Mouse (Mus musculus) kidney, embryonic 15.5 days (tissue): ENCODE measurements around the gene Dbn1. TPM values are rescaled to one million over a fixed set of nuclear protein-coding genes. Genes with fewer than 3 reads are reported as not detected.

Experiments used
- ATAC-seq: fragments of 200-750 bp; cut with Nextera tagmentation; replicated peaks from 2 replicates; pipeline ENCODE4 v1.8.0; 2017; ENCODE audit warnings: moderate TSS enrichment; ENCODE audit not compliant: low FRiP score
- H3K27ac ChIP-seq: fragments of 300-500 bp; sonication (generic); 2 replicates; pipeline ENCODE4 v1.5.1; 2015; ENCODE audit warnings: mild to moderate bottlenecking, inconsistent platforms
- H3K27me3 ChIP-seq: fragments of 300-500 bp; sonication (generic); 2 replicates; pipeline ENCODE4 v1.6.1; 2015; ENCODE audit warnings: inconsistent platforms
- H3K36me3 ChIP-seq: fragments of 300-500 bp; sonication (generic); 2 replicates; pipeline ENCODE4 v1.6.1; 2015; ENCODE audit warnings: inconsistent platforms
- H3K4me1 ChIP-seq: fragments of 300-500 bp; sonication (generic); 2 replicates; pipeline ENCODE4 v1.6.1; 2015; ENCODE audit warnings: inconsistent platforms
- H3K4me2 ChIP-seq: fragments of 300-500 bp; sonication (generic); 2 replicates; pipeline ENCODE4 v1.6.1; 2015; ENCODE audit warnings: moderate library complexity, mild to moderate bottlenecking, inconsistent platforms
- H3K4me3 ChIP-seq: fragments of 300-500 bp; sonication (generic); replicated peaks from 2 replicates; pipeline ENCODE4 v1.5.1; 2015; ENCODE audit warnings: mild to moderate bottlenecking, inconsistent platforms
- H3K9ac ChIP-seq: fragments of 300-500 bp; sonication (generic); 2 replicates; pipeline ENCODE4 v1.6.1; 2015; ENCODE audit warnings: mild to moderate bottlenecking, inconsistent platforms
- H3K9me3 ChIP-seq: fragments of 300-500 bp; sonication (generic); replicated peaks from 2 replicates; pipeline ENCODE4 v1.6.1; 2016; ENCODE audit warnings: inconsistent platforms
- WGBS: fragments of 180-500 bp; shearing (Covaris S2); methylation state at CpG from one replicate; pipeline ENCODE4 v1.1.7; 2015; ENCODE audit warnings: mixed read lengths; 5-methylcytosine and 5-hydroxymethylcytosine counted together
- polyA plus RNA-seq: library from polyadenylated mRNA; unstranded; fragments of >200 nt; fragmentation: Nextera tagmentation; extraction: Ambion mirVana; gene quantifications from 2 replicates; pipeline ENCODE4 v1.2.1, GENCODE M21; 2015

Dbn1 gene
- polyA plus RNA-seq, 1 experiment from 2014 or later = 193 TPM

DNA sequence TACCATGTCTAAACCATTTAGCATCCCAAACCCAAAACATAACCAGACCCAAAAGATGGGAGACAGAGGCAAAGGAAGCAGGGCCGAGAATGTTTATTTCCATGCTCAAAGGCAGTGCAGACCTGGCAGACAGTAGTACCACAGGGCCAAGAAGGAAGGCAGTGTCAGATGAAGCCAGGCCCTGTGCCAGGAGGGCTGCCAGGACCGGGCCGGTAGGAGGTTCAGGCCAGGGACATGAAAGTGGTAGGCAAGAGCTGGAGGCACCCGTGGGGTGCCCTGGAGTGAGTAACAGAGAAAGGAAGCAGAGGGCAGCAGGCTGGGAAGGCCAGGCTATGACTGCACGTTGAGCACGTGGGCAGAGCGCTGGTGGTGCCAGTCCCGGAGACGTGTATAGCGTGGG lies 18.8 kb upstream of the Dbn1 start:
- no peaks in the 10 kb centered on the region for H3K27me3 ChIP-seq
- H3K9me3 ChIP-seq = no peaks in the 10 kb centered on the region
- 94% methylated on average over 10 of the region's 10 CpGs for WGBS
- H3K9ac ChIP-seq = no peak overlapping the region
- H3K4me2 ChIP-seq = no peak overlapping the region
- H3K27ac ChIP-seq = no peak overlapping the region
- no peak overlapping the region for H3K4me3 ChIP-seq
- no peak for ATAC-seq
- H3K36me3 ChIP-seq = peaks cover 88% of the 10 kb centered on the region
- peaks cover 21% of the 10 kb centered on the region for H3K4me1 ChIP-seq

GRCm38 (mm10) chr13:55505810-55506209 lies 17.9 kb upstream of the Dbn1 start:
- 91% methylated on average over 9 of the region's 9 CpGs for WGBS
- H3K9ac ChIP-seq = no peak overlapping the region
- H3K4me1 ChIP-seq = peaks cover 13% of the 10 kb centered on the region
- no peaks in the 10 kb centered on the region for H3K9me3 ChIP-seq
- no peak overlapping the region for H3K27ac ChIP-seq
- peaks cover 97% of the 10 kb centered on the region for H3K36me3 ChIP-seq
- no peak overlapping the region for H3K4me3 ChIP-seq
- H3K27me3 ChIP-seq = no peaks in the 10 kb centered on the region
- ATAC-seq = no peak
- no peak overlapping the region for H3K4me2 ChIP-seq

GRCm38 (mm10) chr13:55504390-55504789 lies 16.5 kb upstream of the Dbn1 start:
- Histone ChIP-seq H3K9ac (no peak overlapping the region), H3K4me2 (no peak overlapping the region), H3K27ac (no peak overlapping the region), H3K36me3 (peaks cover 100% of the 10 kb centered on the region), H3K4me3 (no peak overlapping the region), H3K27me3 (no peaks in the 10 kb centered on the region), H3K4me1 (no peaks in the 10 kb centered on the region), H3K9me3 (no peaks in the 10 kb centered on the region)
- 83% methylated on average over 5 of the region's 5 CpGs for WGBS
- no peak for ATAC-seq

DNA sequence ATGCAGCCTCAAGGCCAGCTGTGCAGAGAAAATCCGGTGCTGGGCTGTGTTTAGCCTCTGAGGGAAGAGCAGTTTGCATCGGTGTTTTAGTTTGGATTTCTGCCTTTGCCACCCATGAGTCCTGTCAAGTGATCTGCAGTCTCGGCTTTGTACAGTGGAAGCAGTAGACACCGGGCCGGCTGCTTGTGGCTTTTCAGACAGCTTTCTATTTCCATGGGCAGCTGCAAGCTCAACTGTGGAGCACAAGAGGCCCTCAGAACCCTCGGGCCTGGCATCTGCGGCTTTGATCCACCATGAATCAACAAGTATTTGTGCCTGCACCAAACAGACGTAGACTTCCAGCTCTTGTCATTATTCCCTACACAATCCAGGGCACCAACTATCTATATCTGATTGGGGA lies 14.5 kb upstream of the Dbn1 start:
- Histone ChIP-seq H3K9me3 (no peaks in the 10 kb centered on the region), H3K9ac (no peak overlapping the region), H3K4me3 (no peak overlapping the region), H3K4me1 (no peaks in the 10 kb centered on the region), H3K27ac (no peak overlapping the region), H3K27me3 (no peaks in the 10 kb centered on the region), H3K4me2 (no peak overlapping the region), H3K36me3 (peaks cover 98% of the 10 kb centered on the region)
- WGBS = 93% methylated on average over 8 of the region's 8 CpGs
- ATAC-seq = no peak

DNA sequence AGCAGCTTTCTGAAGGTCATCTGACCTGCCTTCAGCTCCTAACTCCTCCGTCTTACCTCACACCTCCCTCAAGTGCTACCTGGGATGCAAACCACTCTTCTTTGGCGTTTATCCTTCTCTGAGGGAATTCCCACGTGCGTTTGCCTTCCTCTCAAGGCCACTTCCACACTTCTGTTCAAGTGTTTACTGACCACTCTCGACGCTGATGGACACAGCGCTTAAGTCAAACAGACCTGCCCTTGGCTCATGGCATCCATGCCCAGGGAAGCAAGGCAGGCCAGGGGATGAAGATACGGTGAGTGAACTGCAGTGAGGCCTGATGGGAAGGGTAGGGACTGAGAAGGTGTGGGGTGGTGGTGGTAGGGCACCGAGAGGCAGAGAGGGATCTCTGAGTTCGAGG lies 12.7 kb upstream of the Dbn1 start:
- ATAC-seq = no peak
- peaks cover 6% of the 10 kb centered on the region; the same call in 1 of the 2 replicates for H3K4me1 ChIP-seq
- H3K27ac ChIP-seq = no peak overlapping the region
- H3K4me2 ChIP-seq = no peak overlapping the region
- no peaks in the 10 kb centered on the region for H3K27me3 ChIP-seq
- WGBS = 76% methylated on average over 10 of the region's 10 CpGs
- H3K9ac ChIP-seq = no peak overlapping the region
- H3K4me3 ChIP-seq = no peak overlapping the region
- H3K36me3 ChIP-seq = peaks cover 90% of the 10 kb centered on the region
- H3K9me3 ChIP-seq = no peaks in the 10 kb centered on the region

DNA sequence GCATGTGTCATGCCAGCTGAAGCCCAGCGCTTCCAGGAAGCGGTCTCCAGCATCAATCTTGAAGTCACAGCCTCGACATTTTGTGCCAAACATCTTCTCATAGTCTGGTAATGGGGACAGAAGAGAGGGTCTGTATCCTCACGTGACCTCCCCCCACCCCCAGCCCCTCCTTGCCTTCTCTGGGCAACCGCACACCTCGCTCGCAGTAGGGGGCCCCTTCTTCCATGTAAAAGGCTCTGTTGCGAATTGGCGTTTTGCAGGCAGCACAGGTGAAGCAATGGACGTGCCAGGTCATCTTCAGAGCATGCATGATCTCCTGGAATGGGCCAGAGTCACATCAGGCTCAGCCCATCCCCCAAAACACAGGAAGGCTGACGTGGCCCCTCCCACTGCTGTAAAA lies 11.0 kb upstream of the Dbn1 start:
- Histone ChIP-seq H3K4me1 (peaks cover 17% of the 10 kb centered on the region), H3K9me3 (no peaks in the 10 kb centered on the region), H3K27me3 (no peaks in the 10 kb centered on the region), H3K9ac (no peak overlapping the region), H3K4me3 (no peak overlapping the region), H3K27ac (no peak overlapping the region), H3K4me2 (no peak overlapping the region), H3K36me3 (peaks cover 74% of the 10 kb centered on the region)
- 65% methylated on average over 11 of the region's 11 CpGs for WGBS
- no peak for ATAC-seq

DNA sequence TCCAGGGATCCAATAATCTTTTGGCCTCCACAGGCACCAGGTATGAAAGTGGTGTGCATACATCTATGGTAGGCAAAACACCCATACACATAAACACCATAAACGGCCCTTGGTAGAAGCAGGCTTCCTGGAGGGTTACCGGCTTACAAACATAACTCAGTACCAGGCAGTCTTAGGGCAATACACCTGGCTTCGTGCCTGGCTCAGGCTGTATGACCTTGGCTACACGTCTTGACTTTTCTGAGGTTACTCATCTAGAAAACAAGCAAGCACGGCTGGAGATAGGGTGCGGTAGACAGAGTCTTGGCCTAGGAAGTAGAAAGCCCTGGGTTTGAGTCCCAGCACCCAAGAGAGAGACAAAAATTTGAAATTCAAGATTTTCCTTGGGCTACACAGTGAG lies 8.8 kb upstream of the Dbn1 start:
- H3K9ac ChIP-seq = no peak overlapping the region
- H3K27ac ChIP-seq = no peak overlapping the region
- H3K4me3 ChIP-seq = no peak overlapping the region
- no peaks in the 10 kb centered on the region for H3K9me3 ChIP-seq
- H3K4me2 ChIP-seq = no peak overlapping the region
- peaks cover 51% of the 10 kb centered on the region for H3K36me3 ChIP-seq
- WGBS = 85% methylated on average over 6 of the region's 6 CpGs
- peaks cover 17% of the 10 kb centered on the region for H3K4me1 ChIP-seq
- ATAC-seq = no peak
- H3K27me3 ChIP-seq = no peaks in the 10 kb centered on the region

DNA sequence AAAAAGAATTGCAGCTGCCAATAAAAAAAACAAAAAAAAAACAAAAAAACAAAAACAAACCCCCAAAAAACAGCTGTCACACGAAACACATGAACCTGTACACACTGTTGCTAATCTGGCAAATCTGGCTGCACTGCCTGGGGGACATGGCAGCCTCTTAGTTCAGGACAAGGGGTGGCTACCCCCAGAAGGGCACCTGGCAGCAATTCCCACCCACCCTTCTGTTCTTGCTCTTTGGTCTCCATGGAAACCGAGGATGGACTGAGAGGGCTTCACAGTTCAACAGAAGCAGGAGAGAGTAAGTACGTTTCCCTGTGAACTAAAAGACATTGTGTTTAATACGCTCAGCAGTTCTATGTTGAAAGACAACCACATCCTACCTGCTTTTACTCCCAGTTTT lies 7.8 kb upstream of the Dbn1 start:
- Histone ChIP-seq H3K4me3 (no peak overlapping the region), H3K27ac (no peak overlapping the region), H3K36me3 (peaks cover 42% of the 10 kb centered on the region), H3K9ac (no peak overlapping the region), H3K4me1 (peaks cover 17% of the 10 kb centered on the region), H3K4me2 (no peak overlapping the region), H3K27me3 (no peaks in the 10 kb centered on the region), H3K9me3 (no peaks in the 10 kb centered on the region)
- 36% methylated on average over 4 of the region's 4 CpGs for WGBS
- no peak for ATAC-seq

- WGBS = 27% methylated on average over 18 of the region's 18 CpGs
- Histone ChIP-seq H3K9ac (no peak overlapping the region), H3K4me1 (peaks cover 17% of the 10 kb centered on the region), H3K4me2 (no peak overlapping the region), H3K36me3 (peaks cover 35% of the 10 kb centered on the region), H3K4me3 (no peak overlapping the region), H3K27me3 (no peaks in the 10 kb centered on the region), H3K27ac (no peak overlapping the region), H3K9me3 (no peaks in the 10 kb centered on the region)
- ATAC-seq = 0 out of 2 replicates have a peak, but pooled peaks have one; percentile 17
Measured at GRCm38 (mm10) chr13:55494883-55495621, 7.1 kb upstream of the Dbn1 start.

GRCm38 (mm10) chr13:55494257-55494656 lies 6.3 kb upstream of the Dbn1 start:
- Histone ChIP-seq H3K9ac (no peak overlapping the region), H3K27me3 (no peaks in the 10 kb centered on the region), H3K4me1 (peaks cover 17% of the 10 kb centered on the region), H3K4me2 (no peak overlapping the region), H3K9me3 (no peaks in the 10 kb centered on the region), H3K4me3 (no peak overlapping the region), H3K27ac (no peak overlapping the region), H3K36me3 (peaks cover 28% of the 10 kb centered on the region)
- no peak for ATAC-seq
- WGBS = 15% methylated on average over 2 of the region's 2 CpGs

GRCm38 (mm10) chr13:55486916-55487577 lies 864 bp downstream of the Dbn1 start:
- H3K4me2 ChIP-seq = peak overlapping the region; percentile 91
- peak overlapping the region; percentile 68 for H3K4me3 ChIP-seq
- under 1% methylated on average over 29 of the region's 29 CpGs for WGBS
- H3K9ac ChIP-seq = peak overlapping the region; percentile 91
- peaks cover 10% of the 10 kb centered on the region for H3K36me3 ChIP-seq
- no peaks in the 10 kb centered on the region for H3K27me3 ChIP-seq
- H3K4me1 ChIP-seq = peaks cover 55% of the 10 kb centered on the region
- no peaks in the 10 kb centered on the region for H3K9me3 ChIP-seq
- ATAC-seq = peak; percentile 71
- peak overlapping the region; percentile 87 for H3K27ac ChIP-seq

GRCm38 (mm10) chr13:55486029-55486794 lies 1.7 kb downstream of the Dbn1 start:
- Histone ChIP-seq H3K9ac (peak overlapping the region; percentile 91), H3K9me3 (no peaks in the 10 kb centered on the region), H3K27me3 (no peaks in the 10 kb centered on the region), H3K36me3 (peaks cover 19% of the 10 kb centered on the region), H3K4me3 (peak overlapping the region; percentile 68), H3K4me1 (peaks cover 55% of the 10 kb centered on the region), H3K4me2 (peak overlapping the region; percentile 91), H3K27ac (peak overlapping the region; percentile 87; the same call in 1 of the 2 replicates)
- no peak for ATAC-seq
- WGBS = 25% methylated on average over 14 of the region's 14 CpGs
